Mouse (Mus musculus): ENCODE measurements around the gene Tmem246. TPM values are rescaled to one million over a fixed set of nuclear protein-coding genes. Genes with fewer than 3 reads are reported as not detected.

Tmem246 gene
- polyA plus RNA-seq, 1 experiment from 2014 or later: 21.4 TPM

DNA sequence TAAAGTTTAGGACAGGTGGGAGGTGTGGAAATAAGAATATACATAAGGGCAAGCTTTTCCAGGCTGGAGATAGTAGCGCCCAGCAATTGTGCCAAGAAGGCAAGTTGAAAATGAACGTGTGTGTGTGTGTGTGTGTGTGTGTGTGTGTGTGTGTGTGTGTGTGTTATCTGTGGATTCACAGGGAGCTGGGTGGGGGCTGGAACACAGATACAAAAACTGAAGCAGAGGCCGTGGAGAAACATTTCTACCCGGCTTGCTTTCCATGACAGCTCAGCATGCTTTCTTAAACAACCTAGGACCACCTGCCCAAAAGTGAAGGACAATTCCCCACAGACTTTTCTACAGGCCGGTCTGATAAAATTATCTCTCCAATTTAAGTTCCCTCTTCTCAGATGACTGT is 6.9 kb upstream of the Tmem246 start:
- Histone ChIP-seq H3K9me3 (no peaks in the 10 kb centered on the region), H3K27me3 (ENCODE audit: insufficient read depth, poor library complexity, severe bottlenecking) (no peaks in the 10 kb centered on the region), H3K36me3 (no peaks in the 10 kb centered on the region), H3K27ac (no peak overlapping the region), H3K4me3 (no peak overlapping the region), H3K4me1 (replicated peaks) (no peaks in the 10 kb centered on the region)
- DNase-seq (ENCODE audit: low spot score): no peak
- 90% methylated on average over 5 of the region's 5 CpGs for WGBS

DNA sequence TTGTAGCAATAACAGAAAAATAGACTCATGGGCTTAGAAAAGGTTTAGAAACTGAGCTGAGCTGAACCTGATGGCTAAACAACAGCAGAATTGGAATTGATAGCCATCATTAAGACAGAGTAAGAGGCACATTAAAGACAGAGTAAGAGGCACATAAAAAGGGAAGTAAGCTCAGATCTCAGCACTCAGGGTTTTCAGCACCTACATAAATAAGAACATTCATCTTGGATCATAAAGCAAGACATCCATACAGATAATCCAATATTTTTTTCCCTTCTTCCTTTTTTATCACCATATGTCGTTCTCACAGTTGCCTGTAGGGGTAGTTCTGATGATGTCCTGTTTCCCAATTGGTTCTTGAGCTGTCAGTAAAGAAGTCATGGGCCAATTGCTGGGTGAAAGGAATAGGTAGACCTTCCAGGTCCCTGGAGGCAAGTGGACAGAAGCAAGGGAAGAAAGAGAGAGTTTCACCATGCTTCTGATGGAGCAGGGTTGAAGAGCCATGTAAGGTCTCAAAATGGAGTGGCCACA is 6.4 kb upstream of the Tmem246 start:
- Histone ChIP-seq H3K27me3 (ENCODE audit: insufficient read depth, poor library complexity, severe bottlenecking) (no peaks in the 10 kb centered on the region), H3K4me1 (replicated peaks) (no peaks in the 10 kb centered on the region), H3K27ac (no peak overlapping the region), H3K36me3 (no peaks in the 10 kb centered on the region), H3K4me3 (no peak overlapping the region), H3K9me3 (no peaks in the 10 kb centered on the region)
- 56% methylated on average over 1 of the region's 1 CpGs for WGBS
- no peak for DNase-seq (ENCODE audit: low spot score)

DNA sequence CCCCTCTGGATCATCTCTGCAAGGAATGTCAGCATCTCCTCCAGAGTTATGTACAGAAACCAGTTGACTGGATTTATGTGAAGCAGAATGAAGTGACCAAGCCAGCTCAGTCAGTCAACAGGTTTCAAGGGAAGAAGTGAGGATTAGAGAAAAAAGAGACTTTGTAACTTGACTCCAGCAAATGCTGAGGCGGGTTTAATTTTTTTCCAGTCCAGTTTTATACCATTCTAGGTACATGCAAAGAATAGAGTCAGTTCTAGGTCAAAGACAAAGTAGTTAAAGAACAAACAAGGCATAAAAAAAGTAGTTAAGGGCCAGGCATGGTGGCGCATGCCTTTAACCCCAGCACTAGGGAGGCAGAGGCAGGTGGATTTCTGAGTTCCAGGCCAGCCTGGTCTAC is 5.5 kb upstream of the Tmem246 start:
- Histone ChIP-seq H3K9me3 (no peaks in the 10 kb centered on the region), H3K4me1 (replicated peaks) (0 out of 2 replicates have a peak, but pooled peaks cover under 1% of the 10 kb centered on the region)
- WGBS: 92% methylated on average over 2 of the region's 2 CpGs

DNA sequence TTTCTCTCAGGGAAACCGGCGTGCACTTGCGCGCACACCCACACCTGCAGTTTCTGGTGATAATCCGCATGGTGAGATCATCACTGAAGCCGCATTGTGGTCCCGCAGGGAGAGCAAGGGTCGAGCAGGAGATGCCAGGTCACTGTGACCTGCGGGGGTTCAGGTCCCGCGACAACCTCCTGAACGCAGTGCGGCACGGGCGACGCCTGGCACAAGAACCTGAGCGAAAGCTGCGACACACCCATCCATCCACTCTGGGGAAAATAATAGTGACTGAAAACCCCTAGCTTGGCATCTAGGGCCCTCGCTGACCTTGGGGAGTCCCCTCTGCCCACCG is 862 bp downstream of the Tmem246 start:
- H3K4me3 ChIP-seq: peak overlapping the region; percentile 83
- H3K36me3 ChIP-seq: no peaks in the 10 kb centered on the region
- no peaks in the 10 kb centered on the region for H3K9me3 ChIP-seq
- under 1% methylated on average over 20 of the region's 20 CpGs for WGBS
- H3K27ac ChIP-seq: peak overlapping the region; percentile 90
- DNase-seq (ENCODE audit: low spot score): no peak
- H3K27me3 ChIP-seq (ENCODE audit: insufficient read depth, poor library complexity, severe bottlenecking): no peaks in the 10 kb centered on the region
- H3K4me1 ChIP-seq (replicated peaks): peaks cover 11% of the 10 kb centered on the region; the same call in 1 of the 2 replicates

More for the DNA sequence above, 5.5 kb upstream of the Tmem246 start:
- no peak for DNase-seq (ENCODE audit: low spot score)
- Histone ChIP-seq H3K36me3 (no peaks in the 10 kb centered on the region), H3K27ac (no peak overlapping the region), H3K4me3 (no peak overlapping the region), H3K27me3 (ENCODE audit: insufficient read depth, poor library complexity, severe bottlenecking) (no peaks in the 10 kb centered on the region)

DNA sequence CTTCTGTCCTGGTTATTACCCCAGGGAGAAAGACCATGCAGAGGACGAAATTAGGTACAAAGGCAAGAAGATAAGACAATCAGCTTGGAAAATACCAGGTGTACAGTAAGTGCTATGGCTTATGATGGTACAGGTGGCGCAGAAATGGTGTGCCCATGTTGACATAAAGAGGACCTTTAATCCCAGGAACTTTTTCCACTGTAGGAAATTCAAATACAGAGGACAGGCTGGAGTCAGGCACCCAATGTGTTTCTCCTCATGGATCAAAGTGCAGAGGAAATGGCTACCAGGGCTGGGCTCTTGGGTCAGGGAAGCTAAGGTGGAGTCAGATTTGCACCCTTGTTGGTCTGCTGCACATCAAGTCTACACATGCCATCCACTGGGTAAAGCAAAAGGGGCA is 7.5 kb downstream of the Tmem246 start:
- WGBS: 85% methylated on average over 2 of the region's 2 CpGs
- Histone ChIP-seq H3K9me3 (no peaks in the 10 kb centered on the region), H3K36me3 (peaks cover 16% of the 10 kb centered on the region)

DNA sequence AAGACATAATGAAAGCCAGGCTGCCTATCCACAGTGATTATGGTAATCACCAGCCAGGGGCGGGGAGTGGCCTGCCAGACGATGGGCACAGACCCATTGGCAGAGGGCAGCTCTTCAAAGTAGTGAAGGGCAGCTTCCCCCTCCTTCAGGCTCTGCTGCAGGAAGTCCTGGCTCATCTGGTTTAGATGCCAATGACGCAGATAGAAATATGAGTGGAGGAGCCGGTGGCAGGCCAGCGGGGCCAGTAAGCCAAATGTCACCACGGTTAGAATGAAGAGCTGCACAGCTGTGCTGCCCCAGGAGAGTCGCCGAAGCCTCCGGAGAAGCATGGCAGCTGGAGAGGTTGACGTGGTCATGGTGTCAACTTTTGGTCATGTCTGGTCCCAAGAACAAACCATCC is 10.9 kb downstream of the Tmem246 start:
- Histone ChIP-seq H3K4me3 (no peak overlapping the region), H3K36me3 (peaks cover 16% of the 10 kb centered on the region), H3K27me3 (ENCODE audit: insufficient read depth, poor library complexity, severe bottlenecking) (no peaks in the 10 kb centered on the region), H3K27ac (no peak overlapping the region), H3K9me3 (no peaks in the 10 kb centered on the region), H3K4me1 (replicated peaks) (no peaks in the 10 kb centered on the region)
- whole genome bisulfite sequencing: 91% methylated on average over 10 of the region's 10 CpGs
- no peak for DNase-seq (ENCODE audit: low spot score)

More for the DNA sequence above, 7.5 kb downstream of the Tmem246 start:
- H3K27me3 ChIP-seq (ENCODE audit: insufficient read depth, poor library complexity, severe bottlenecking): no peaks in the 10 kb centered on the region
- no peaks in the 10 kb centered on the region for H3K4me1 ChIP-seq (replicated peaks)
- no peak overlapping the region for H3K27ac ChIP-seq
- H3K4me3 ChIP-seq: no peak overlapping the region
- DNase-seq (ENCODE audit: low spot score): no peak

DNA sequence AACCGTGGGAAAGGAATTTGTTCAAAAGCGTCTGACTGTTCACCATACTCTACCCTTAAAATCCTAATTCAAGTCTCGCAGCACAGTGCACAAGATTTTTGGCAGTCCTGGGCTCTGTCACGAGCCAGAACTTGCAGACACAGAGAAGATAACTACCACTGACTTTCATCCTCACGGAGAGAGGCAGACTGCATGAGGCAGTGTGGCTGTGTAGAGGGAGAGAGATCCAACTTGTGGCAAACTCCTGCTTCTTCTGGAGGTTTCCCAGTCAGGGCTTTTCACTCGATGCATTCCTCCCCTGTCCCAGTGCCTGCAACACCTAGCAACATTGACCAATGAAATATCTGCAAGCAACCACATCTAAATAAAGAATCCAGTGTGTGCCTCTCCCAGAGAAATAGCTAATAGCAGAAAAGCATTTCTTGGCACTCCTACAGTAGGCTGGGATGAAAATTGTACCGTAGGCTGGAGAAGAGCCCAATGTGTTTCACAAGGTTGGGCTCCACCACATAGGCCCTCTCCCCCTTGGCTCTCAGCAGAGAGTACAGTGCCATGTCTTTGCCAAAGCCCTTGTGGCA is 12.1 kb downstream of the Tmem246 start:
- H3K4me1 ChIP-seq (replicated peaks): no peaks in the 10 kb centered on the region
- no peak overlapping the region for H3K4me3 ChIP-seq
- no peak for DNase-seq (ENCODE audit: low spot score)
- no peaks in the 10 kb centered on the region for H3K9me3 ChIP-seq
- H3K27me3 ChIP-seq (ENCODE audit: insufficient read depth, poor library complexity, severe bottlenecking): no peaks in the 10 kb centered on the region
- peaks cover 16% of the 10 kb centered on the region for H3K36me3 ChIP-seq
- 90% methylated on average over 7 of the region's 7 CpGs for WGBS
- H3K27ac ChIP-seq: no peak overlapping the region

DNA sequence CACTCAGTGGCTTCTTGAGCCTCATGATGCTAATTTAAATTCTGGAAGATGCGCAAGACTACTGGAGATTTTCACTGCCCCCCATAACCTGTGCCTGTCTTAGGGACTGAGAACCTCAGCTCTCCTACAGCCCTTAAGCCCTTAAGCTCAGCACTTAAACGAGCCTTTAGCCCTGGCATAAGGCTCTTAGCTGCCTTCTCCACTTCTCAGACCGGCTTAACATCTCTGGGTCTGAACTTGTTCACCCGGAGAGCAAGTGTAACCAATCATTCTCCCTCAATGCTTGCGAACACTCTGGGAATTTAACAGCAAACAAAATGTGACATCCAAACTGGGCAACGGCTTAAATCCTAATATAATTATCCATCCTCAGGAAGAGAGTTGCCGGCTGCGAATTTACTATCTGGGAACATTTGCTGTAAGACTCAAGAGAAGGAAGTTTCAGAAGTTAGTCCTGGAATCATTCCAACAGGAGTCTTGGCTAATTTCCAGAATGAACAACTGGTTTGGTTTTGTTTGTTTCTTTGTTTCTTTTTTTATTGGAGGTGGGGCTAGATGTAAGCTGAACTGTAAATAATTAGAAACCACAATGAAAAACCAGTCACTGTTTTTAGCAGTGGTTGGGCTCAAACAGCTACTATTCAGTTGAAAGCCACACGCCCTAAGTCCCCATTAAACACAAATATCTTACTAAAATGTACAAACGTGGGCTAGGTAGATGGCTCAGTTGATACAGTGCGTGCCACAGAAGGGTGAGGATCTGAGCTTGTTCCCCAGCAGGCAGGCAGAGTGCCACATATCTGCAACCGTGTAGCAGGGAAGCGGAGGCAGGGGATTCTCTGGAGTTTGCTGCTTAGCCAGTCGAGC is 13.5 kb downstream of the Tmem246 start:
- H3K27ac ChIP-seq: no peak overlapping the region
- no peaks in the 10 kb centered on the region for H3K4me1 ChIP-seq (replicated peaks)
- H3K9me3 ChIP-seq: no peaks in the 10 kb centered on the region
- no peak for DNase-seq (ENCODE audit: low spot score)
- WGBS: 81% methylated on average over 14 of the region's 14 CpGs
- peaks cover 16% of the 10 kb centered on the region for H3K36me3 ChIP-seq
- H3K4me3 ChIP-seq: no peak overlapping the region
- H3K27me3 ChIP-seq (ENCODE audit: insufficient read depth, poor library complexity, severe bottlenecking): no peaks in the 10 kb centered on the region

DNA sequence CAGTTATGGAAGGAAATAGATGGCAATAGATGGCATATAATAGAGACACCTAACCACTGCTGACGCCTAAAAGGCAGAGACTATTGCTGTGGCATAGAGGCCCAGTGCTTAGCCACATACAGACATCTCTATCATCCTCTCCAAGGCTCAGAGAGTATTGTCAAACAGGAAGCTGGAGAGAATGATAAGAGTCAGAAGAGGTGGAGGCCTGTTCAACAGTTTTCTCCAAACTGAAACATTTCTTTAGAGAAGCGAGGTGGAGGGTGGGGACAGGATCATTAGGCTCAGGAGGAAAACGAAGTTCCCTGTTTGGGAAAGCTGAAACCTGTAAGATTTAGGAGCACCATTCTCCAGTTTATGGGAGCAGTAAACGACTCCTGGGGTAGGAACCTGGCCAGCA is 16.4 kb downstream of the Tmem246 start:
- no peak overlapping the region for H3K27ac ChIP-seq
- no peaks in the 10 kb centered on the region for H3K27me3 ChIP-seq (ENCODE audit: insufficient read depth, poor library complexity, severe bottlenecking)
- peaks cover 9% of the 10 kb centered on the region for H3K36me3 ChIP-seq
- WGBS: 77% methylated on average over 4 of the region's 4 CpGs
- no peak overlapping the region for H3K4me3 ChIP-seq
- no peaks in the 10 kb centered on the region for H3K4me1 ChIP-seq (replicated peaks)
- H3K9me3 ChIP-seq: no peaks in the 10 kb centered on the region
- DNase-seq (ENCODE audit: low spot score): no peak

DNA sequence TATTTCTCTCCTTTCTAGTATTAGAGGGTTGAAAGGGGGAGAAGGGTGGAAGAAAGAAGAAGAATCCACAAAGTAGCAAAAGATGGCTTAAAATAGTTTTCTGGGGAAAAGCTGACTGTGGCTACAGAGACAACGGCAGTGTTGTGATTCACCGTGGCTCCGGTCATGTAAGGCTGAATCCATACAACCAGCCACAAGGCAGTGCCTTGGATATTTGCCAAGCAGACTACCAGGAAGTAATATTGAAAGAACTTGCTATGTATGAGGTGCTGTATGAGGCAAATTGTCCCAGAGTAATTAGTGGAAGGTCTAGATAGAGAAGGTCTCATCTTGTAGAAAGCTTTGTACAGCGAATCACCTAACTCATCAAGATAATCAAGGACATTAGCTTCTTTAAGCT is 25.5 kb downstream of the Tmem246 start:
- H3K27ac ChIP-seq: no peak overlapping the region

DNA sequence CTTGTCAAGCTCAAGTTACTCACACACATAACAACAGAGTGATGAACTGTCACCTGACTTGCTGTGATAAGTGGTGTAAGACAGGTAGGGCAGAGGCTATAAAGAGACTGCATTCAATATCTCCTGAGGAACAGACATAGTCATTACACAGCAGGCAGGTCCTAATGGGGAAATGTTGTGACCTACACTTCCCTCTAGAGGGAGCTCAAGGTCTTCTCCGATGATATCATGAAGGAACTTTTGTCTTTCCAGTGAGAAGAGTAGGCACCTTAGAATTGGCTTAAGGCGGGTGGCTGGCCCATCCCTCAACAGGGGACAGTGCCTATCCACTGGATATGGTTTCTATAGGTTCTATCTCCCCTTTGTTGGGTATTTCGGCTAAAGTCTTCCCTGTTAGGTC is 30.1 kb downstream of the Tmem246 start:
- peak; percentile 32 for DNase-seq (ENCODE audit: low spot score)
- Histone ChIP-seq H3K36me3 (no peaks in the 10 kb centered on the region), H3K4me1 (replicated peaks) (no peaks in the 10 kb centered on the region), H3K27me3 (ENCODE audit: insufficient read depth, poor library complexity, severe bottlenecking) (no peaks in the 10 kb centered on the region), H3K9me3 (no peaks in the 10 kb centered on the region), H3K4me3 (no peak overlapping the region), H3K27ac (no peak overlapping the region)
- WGBS: 30% methylated on average over 3 of the region's 3 CpGs

More for the DNA sequence above, 25.5 kb downstream of the Tmem246 start:
- H3K9me3 ChIP-seq: no peaks in the 10 kb centered on the region
- 95% methylated on average over 4 of the region's 4 CpGs for WGBS
- no peaks in the 10 kb centered on the region for H3K4me1 ChIP-seq (replicated peaks)
- H3K36me3 ChIP-seq: no peaks in the 10 kb centered on the region
- no peak overlapping the region for H3K4me3 ChIP-seq
- DNase-seq (ENCODE audit: low spot score): no peak
- no peaks in the 10 kb centered on the region for H3K27me3 ChIP-seq (ENCODE audit: insufficient read depth, poor library complexity, severe bottlenecking)

DNA sequence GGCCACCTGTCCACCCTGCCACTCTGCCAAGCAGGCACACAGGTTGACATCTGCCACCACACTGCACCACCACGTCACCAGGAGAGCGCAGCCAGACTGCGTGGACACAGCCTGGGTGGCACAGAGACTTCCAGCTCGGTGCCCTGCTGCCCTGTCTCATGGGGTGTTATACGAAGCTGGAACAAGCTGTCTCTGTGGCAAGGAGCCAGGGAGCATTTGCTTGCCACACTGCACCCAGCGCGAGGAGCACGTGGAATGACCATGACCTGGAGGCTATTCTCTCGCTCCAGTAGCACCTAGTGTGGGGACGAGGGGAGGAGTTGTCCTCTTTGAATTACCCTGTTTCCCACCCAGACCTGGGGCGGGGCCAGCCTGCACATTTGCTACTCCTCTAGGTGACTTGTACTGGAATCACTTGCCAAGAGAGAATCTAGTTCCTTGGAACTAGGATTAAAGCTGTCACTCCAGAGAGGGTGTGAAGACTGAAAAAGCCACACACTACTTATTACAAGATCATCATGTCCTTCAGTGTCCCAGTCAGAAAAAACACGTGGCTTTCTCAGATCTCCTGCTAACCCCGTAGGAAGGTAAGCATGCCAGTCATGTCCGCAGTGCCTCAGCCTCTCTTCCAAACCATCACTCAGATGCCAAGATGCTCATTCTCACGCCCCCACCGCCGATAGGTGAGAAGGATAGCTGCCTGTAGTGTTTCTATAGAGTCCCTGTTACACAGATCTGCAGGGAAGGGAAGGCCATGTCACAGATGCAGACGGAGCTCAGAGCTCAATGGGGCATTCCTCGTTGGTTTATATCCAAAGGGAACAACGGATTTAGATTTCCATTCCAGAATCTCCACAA is 37.5 kb downstream of the Tmem246 start:
- Histone ChIP-seq H3K27ac (no peak overlapping the region), H3K9me3 (no peaks in the 10 kb centered on the region), H3K27me3 (ENCODE audit: insufficient read depth, poor library complexity, severe bottlenecking) (no peaks in the 10 kb centered on the region), H3K36me3 (no peaks in the 10 kb centered on the region), H3K4me3 (no peak overlapping the region), H3K4me1 (replicated peaks) (no peaks in the 10 kb centered on the region)
- DNase-seq (ENCODE audit: low spot score): no peak
- WGBS: 80% methylated on average over 20 of the region's 20 CpGs

All from hindbrain, embryonic 10.5 days (tissue).